Mouse (Mus musculus) bone marrow macrophage, adult 2 months (primary cell): Measurements from ENCODE around the gene Gnat2.

Source experiments
- CTCF ChIP-seq: IDR thresholded peaks from 2 replicates; pipeline ENCODE4 v1.5.1; 2012; ENCODE audit warnings: low read depth, mild to moderate bottlenecking, low read length, moderate library complexity
- POLR2A ChIP-seq: IDR thresholded peaks from 2 replicates; pipeline ENCODE4 v1.6.1; 2012; ENCODE audit warnings: mild to moderate bottlenecking, low read depth, low read length, borderline replicate concordance

- TF ChIP-seq CTCF, result no peak
- no peak for TF ChIP-seq POLR2A
Observed at GRCm38 (mm10) chr3:108139113-108139512, 46.5 kb downstream of the Gnat2 start.
